Mouse (Mus musculus) liver, postnatal 0 days (tissue): ENCODE data around the gene Igfbp2.

Experiments used
- CTCF ChIP-seq: sonication (generic); IDR thresholded peaks from 2 replicates; pipeline ENCODE4 v1.5.1; 2016; ENCODE audit warnings: antibody characterized with exemption, low read depth
- EP300 ChIP-seq: IDR thresholded peaks from 2 replicates; pipeline ENCODE4 v1.6.1; 2016; ENCODE audit warnings: antibody characterized with exemption, low read depth, mild to moderate bottlenecking

- TF ChIP-seq CTCF: no peak
- TF ChIP-seq EP300: no peak
Observed at GRCm38 (mm10) chr1:72858874-72859273, 34.6 kb downstream of the Igfbp2 start.
